Mouse (Mus musculus): ENCODE measurements around the gene March6.

The March6 gene

DNA sequence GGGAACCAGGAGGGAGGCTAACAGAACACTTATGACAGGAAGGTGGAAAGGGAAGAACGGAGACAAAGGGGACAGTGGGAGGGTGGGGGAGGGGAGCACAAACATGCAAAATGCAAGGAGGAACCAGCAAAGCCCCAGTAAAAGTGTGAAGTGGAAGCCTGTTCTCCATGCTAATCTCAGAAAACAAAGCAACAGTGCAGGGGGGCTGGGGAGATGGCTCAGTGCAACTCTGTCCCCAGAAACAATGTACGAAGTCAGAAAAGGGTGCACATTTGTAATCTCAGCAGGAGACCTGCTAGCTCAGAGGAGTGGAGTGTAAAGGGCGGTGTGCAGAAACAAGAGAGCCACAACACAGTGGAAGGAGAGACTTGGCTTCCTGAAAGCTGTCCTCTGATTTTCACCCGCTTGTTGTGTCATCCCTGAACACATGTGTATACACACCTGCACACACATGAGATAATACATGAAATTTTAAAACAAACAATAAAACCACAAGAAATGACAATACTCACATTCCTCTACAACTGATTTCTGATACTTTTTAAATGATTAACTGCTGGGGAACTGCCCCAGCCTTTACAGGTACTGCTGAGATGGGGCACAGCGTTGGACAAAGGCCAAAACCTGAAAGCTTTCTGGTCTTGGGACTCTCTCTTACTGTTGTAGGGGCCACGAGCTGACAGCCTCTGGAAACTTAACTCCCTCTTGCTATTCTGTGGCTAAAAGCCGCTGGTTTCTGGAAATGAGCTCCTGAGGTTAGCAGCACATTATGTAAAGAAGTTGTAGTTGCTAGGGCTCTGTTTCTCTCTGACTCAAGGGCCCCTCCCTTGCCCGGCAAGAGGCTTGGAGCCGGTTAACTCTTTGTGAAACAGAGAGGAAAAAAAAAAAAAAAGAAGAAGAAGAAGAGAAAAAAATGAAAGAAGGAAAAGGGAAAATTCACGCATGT, 11.4 kb upstream of the March6 start:
- no peak for DNase-seq

DNA sequence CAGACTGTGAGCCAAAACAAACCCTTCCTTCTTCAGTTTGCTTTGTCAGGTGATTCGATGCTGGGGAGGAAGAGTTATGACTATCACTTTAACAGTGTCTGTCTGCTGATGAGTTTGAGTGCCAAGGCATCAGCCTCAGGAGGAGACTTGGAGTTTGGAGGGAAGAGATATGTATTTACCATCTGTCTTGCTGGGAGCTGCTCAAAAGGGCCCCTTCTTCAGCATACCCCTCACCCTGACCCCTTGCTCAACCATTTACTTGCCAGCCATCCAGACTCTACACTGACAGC, 9.6 kb upstream of the March6 start:
- DNase-seq = no peak

DNA sequence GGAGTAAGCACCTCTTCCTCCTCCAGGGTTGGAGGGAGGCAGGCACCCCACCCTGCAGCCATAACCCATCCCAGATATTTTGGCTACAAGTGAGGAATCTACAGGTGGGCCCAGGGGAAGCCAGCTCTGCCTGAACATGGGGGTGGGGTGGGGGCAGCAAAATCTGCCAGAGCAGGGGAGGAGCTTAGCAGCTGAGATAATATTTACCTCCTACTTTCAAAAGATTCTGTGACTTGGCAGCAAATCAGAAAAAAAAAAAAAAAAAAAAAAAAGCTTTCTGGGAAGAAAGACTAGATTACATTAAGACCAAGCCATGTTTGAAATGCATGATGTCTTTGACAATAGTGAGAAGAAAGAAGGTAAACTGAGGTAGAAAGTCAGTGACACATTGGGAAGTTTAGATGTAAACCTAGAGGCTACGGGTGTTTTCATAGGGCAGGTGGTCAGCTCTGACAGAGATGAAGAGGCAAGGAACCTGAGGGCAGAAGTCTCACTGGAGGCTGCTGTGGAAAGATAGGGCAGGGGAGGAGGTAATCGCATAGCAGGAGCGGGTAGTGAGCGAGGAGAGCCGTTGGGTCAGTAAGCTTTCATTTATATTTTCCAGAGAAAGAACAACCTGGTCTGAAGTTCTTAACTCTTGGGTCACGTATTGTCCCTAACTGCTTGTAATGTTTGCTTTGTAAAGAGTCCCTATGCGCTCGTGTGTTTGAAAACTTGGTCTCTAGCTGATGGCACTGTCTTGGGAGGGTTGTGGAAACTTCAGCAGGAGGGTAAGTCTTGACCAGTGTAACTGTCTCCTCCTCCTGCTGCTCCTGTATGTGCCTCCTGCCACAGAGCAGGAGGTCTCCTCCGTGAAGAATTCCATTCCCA, 9.0 kb upstream of the March6 start:
- DNase-seq = no peak

DNA sequence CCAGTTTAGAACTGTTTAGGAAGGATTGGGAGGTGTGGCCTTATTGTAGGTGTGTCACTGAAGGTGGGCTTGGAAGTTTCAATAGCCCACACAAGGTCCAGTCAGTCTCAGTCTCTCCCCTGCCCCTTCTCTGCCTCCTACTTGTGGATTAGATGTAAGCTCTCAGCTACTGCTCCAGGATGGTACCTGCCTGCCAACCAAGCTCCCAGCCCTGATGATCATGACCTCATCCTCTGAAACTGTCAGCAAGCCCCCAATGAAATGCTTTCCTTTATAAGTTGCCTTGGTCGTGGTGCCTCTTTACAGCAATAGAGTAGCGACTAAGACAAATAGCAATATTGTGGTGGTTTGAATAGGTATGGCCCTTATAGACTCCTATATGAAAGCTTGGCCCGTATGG, 7.5 kb upstream of the March6 start:
- DNase-seq = no peak

DNA sequence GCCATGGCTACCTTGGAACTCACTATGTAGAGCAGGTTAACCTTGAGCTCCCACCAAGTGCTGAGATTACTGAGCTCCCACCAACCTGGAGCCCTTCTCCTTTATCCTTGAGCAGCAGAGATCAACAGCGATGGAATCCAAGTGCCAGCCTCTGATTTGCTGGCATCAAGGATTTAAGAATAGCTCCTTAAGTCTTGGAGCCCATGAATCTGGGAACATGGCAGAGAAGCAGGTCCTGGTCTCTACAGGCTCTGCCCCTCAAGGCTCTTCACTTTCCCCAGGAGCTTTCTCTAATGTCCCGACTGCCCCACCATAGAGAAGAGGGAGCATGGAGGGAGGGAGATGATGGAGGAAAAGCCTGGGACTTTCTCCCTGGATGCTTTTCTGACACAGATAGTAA, 6.9 kb upstream of the March6 start:
- DNase-seq = no peak

DNA sequence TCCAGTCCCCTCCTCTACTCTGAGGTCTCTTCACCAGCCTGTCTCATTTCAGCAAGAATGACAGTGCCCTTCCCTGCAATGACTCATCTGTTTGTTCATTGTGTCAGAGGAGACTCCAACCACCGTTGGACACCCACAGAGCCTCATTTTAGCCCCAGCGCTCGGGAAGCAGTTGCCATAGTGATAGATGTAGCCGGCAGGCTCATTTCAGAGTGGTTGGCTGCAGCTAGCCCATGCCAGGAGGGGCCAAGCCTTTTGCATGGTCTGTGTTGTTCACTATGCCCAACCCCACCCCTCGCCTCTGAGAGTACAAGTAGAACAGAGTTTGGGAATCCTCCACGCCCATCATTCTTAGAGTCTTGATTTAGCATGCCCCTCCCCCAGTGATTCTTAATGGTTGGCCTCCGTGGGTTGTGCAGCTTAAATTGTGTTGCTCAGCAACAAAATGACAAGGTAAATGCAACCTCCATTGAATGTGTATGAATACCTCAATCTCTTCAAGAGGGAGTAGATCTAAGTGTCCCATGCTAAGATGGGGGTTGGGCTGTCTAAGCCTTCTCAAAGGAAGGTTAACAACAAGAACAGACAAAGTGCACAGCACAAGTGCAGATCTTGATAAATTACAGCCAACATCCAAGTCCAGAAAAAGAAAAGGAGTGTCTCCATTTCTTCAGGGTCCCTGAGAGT, 5.3 kb upstream of the March6 start:
- DNase-seq = peak; percentile 35

DNA sequence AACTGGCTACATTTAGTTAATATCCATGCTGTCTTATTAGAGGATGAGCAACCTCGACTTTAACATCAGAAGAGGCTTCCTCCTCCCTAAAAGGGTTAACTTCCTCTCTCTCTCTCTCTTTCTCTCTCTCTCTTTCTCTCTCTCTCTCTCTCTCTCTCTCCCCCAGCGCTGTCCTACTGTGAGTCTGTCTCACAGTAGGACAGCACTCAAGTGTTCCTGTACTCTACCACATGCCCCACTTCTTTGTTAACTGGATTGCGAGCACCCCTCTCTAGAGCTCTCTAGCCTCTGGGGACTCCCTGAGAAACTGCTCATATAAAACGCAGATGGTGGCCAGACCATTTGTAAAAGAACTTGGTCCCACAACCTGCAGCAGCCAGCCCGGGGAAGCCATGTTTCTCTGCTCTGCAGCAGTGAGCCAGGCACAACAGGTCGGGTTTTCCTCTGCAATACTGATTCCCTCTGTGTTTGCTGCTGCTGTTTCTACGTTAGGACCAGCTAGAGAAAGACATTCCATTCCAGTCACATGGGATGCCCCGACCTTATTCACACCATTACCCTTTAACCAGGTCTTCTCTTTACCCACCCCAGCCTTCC, 4.5 kb upstream of the March6 start:
- DNase-seq = no peak

DNA sequence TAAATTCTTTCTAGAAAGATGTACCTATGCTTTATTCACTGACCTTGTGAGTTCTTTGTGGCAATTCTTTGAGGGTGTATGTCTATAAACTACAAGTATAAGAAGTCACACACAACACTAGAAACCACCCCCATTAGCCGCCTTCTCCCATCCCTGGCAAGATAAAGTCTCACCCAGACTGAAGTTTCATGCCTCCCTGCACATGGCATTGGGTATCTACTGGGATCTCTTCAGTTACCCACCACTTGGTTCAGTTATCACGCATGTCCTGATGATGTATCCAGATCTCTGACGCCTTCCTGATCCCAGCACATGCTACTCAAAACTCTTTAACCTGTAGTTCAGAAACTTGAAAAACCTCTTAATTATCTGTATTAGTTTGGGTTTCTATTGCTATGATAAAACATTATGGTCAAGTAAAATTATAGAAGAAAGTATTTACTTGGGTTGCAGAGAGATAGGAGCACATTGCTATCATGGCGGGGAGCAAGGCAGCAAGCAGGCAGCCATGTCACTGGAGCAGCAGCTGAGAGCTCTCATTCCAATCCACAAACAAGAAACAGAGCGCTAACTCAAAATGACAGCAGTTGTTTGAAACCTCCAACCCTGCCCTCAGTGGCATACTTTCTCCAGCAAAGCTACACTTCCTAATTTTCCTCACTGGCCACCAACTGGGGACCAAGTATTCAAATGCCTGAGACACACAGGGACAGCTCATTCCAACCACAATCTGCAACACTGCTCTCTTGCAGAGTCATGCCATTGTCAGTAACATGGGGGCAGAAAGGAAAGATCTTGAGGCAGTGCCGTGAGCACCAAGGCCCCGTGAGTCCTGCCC, 3.8 kb upstream of the March6 start:
- no peak for DNase-seq

DNA sequence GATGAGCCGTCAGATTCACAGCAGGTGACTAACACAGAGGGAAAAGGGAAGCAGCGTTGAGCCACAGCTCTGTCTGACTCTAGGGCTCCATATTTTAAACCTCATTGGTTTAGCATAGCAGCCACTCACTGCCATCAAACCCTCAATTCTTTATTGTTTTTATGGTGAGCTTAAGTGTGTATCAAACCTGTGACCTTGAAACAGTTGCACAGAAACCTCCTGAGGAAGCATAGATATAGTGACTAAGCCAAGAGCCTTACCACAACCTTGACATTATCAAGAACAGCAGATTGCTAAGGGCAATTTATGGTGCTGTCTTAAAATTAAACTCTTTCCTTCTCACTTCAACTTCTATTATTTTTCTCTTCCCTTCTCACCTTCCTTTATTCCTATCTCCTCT, 2.7 kb upstream of the March6 start:
- DNase-seq = no peak

DNA sequence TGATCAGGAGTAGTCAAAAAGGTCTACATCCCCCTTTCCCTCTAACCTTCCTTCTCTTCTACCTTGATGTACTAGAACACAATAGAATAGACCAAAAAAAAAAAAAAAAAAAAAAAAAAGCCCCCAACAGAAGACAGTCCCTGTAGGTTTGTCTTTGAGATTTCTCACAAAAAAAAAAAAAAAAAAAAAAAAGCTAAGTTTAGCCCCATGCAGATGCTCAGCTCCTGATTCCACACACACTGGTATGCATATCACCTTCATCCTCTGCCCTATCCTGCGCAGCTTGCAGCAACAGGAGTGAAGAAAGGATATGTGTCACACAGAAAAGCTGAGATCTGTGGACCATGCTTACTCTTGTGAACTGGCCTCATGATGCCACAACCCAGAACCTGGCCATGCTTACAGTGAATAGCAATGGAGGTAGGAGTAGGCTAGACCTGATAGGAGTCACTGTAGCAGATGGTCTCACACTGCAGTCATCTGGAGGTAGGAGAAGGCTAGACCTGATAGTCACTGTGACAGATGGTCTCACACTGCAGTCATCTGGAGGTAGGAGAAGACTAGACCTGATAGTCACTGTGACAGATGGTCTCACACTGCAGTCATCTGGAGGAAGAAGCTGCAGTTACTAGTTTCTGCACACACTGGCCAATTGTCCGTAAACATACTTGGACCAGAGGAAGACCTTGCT, 1.6 kb upstream of the March6 start:
- DNase-seq = no peak

DNA sequence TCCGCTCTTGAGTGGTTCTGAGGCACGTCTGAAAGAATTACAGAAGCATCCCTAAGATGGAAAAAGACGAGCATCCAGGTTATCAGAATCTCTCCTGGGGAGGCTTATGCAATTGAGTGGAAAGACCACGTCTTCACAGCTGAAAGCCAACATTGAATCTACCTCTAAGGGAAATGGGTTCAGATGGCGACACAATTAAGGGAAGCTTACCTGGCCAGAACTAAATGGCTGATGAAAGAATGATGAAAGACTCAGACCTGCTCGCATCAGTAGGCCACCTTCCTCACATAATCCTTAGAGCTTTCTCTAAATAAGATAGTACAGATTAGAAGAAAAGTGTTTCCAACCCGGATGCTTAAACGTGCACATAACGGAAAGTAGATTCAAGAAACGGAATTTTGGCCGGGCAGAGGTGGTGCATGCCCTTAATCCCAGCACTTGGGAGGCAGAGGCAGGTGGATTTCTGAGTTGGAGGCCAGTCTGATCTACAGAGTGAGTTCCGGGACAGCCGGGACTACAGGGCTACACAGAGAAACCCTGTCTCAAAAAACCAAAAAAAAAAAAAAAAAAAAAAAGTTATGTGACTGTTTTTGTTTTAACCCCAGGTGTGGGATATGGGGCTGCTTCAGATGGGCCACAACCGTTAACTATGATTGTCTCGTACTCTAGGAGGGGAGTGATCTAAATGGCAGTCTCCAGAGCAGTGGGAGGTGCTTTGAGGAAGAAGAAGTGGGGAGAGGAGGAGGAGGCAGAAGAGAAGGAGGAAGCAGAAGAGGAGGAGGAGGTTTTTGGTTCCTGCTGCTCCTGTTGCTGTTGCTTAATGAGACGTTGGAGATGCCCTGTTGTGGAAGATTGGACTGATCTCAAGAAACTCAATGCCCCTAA, 835 bp upstream of the March6 start:
- DNase-seq = no peak

DNA sequence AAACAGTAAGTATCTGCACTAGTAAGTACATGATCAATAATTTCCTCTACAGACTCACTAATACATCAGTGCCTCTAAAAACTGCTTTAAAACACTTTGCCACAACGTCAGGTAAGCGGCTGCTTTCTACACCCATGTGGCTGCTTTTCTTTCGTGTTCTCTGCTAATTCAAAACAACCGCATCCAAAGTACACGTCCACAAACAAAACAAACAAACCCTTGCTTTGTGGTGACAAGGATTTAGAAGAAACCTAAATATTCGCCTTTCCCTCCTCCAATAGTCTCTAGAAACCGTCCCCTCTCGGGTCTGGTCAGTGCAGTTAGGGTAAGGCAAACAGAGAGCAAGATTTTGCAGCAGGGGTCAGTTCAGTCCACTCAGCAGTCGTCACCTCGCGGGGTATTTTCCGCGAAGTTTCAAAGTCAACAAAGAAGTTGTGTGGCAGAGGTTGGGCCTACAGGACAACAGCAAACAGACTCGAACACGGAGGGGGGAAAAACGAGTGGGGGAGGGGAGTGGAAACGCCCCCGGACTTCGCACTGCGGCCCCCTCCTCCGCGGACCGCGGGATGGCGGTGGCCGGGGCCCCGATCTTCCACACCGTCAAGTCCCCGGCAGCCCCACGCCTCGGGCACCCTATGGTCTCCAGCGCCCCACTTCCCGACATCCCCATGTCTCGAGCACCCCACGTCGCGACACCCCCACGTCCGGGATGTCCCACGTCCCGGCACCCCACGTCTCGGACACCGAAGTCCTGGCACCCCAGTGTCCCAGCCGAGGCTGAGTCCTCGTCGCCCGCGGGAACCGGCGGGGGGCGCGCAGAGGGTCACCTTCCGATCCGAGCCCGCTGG, 818 bp downstream of the March6 start:
- DNase-seq = peak; percentile 44

DNA sequence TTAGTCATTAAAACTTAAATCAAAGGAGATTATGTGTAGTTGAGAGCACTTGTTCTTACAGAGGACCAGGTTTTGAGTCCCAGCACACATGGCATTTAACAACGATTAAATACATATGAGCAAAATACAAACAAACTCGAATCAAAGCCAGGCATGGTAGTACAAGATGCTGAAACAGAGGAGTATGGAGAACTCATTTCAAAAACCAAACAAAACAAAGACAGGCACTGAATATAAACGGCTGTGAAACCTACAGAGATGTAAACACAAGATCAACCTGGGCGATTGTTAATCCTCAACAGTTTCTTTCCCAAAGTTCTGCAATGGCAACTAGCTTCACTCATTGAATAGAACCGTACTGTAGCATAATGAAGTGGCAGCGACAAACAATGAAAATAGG, 1.8 kb downstream of the March6 start:
- DNase-seq = no peak

DNA sequence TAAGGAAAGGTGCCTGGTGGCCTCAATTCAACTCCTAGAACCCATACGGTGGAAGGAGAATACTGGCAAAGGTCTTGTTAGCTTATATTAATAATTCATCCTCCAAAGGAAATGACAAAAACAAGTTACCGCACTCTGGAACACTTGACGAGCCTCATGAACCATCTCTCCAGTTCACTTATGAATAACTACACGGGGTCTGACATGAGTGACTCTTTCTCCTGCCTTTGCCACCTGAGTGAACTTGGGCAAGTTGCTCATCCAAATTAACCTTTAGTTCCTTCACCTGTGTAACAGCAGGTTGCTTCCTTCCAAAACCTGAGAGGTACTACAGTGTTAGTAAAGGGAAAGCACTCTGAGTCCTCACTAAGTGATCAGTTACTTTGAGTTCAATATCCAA, 2.4 kb downstream of the March6 start:
- no peak for DNase-seq

DNA sequence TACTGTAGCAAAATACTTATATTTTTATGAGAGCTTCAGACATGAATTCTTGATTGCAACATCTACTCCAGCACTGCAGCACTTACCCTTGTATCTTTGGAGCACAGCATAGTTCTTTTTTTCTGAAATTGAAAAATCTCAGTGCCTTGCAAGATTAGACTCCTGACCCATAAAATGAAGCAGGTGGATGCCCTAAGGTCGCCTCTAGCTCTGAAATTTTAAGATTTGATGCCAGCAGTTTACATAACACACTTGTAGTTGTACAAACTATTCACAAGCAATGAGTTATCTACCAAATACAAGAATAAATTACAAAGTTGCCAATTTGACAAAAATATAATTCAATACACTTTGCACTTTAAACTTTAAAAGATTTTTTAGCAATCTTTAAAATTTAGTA, 4.4 kb downstream of the March6 start:
- no peak for DNase-seq

DNA sequence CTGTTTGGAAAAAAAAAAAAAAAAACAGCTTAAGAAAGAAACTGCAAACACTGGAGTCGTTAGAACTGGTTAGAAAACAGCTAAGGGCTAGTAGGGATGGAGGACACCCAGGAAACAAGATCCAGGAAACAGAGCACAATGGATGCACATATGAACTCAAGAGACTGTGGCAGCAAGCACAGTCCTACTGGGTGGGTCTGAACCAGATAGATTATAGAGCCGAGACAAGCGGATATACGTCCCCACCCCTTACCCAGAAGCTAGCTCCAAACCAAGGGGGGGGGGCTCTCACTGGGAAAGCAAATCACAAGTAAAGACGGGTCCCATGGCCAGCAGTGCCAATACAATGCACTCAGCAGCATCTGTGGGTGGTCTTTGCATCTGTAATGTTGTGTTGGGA, 11.9 kb downstream of the March6 start:
- DNase-seq = no peak

DNA sequence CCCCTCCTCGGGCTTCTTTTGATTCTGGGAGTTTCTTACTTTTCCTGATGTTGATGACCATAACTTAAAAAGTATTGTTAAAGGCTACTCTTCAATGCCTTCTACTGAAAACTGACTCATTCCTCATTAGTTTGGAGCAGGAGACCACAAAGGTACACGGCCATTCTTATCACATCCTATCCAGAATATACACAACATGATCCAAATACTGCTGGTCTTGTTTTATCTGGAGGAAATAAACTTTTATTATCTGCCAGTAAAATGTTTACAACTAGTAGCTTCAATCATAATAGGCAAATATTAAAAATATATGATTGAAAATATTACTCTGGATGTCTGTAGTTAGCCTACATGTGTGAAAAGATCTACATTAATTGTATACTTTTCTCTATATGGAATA, 12.5 kb downstream of the March6 start:
- DNase-seq = no peak

DNA sequence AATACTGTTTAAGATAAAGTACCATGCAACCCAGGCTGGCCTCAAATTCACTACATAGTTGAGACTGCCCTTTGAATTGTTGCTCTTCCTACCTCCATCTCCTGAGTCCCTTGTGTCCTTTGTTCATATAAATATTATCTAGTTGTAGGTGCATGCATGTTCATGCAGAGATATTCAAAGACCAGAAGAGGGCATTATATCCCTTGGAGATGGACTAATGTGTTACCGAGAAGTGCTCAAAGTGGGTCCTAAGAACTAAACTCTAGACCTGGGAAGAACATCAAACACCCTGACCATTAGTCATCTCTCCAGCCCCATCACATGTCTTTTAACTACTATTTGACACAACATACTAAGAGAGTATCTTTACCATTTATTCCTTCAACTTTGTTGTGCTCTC, 13.7 kb downstream of the March6 start:
- no peak for DNase-seq

DNA sequence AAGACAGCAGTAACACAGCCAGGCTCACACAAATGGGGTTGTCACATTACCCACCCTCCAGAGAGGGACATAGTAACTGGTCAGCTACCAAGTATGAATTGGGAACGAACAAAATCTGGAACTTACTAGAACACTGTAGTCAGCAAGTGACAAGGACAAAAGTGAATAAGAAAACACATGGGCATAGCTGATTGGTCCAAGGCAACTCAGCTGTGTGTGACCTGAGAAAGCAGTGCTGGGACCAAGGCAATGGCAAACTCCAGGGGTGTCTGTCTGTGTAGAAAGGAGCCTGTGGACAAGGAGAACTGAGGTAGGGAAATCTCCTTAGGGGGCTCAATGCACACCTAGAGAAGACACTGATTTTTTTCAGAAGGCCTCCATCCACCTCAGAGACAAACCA, 19.1 kb downstream of the March6 start:
- DNase-seq = no peak

DNA sequence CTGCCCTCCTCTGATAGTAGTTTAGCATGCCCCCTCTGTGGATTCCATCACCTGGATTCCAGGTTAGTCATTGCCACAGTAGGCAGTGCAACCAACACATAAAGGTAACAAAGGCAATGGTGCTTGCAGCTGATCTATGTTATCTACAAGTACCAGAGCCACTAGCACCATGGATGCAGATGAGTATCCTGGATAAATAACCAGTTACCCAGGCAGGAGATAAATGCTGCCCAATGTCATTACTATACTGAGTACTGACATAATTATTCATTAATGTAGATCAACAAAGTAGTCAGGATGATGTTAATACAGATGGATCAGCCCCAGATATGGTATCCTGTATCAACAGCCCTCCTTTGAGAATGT, 19.5 kb downstream of the March6 start:
- no peak for DNase-seq

All from right cerebral cortex, postnatal 4 days (tissue).